Mouse (Mus musculus): ENCODE results near the gene Naa11.

DNA sequence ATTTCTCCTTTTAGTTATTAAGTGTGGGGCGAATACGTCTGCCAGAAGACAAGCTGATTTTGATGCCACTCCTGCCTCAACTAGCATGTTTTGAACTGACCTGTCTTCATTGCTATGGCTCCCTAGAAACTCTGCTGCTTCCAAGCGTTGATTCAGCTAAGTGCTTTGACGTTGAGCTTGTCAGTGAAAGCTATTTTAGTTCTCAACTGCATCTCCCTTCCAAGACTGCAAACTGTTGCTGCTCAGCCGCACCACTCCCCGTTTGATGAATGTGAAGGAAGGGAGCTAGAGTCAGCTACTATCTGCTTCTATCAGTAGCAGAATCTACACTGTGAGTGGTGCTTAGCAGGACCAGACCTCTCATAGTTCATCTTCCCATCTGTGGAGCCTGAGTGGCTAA is 4.6 kb downstream of the Naa11 start:
- no peak for TF ChIP-seq BHLHE40 (IDR thresholded peaks at IDR 0.05; ENCODE audit: low read depth, low read length)
- TF ChIP-seq MYC (IDR thresholded peaks at IDR 0.05; ENCODE audit: low read depth, low read length), result no peak
- no peak for TF ChIP-seq CTCF (conservative IDR thresholded peaks at IDR 0.05 in 1 of 2, IDR thresholded peaks at IDR 0.05 in 1 of 2; ENCODE audit: low read depth in 2 of 2, low read length in 2 of 2)
